Mouse (Mus musculus) midbrain, embryonic 16.5 days (tissue): ENCODE results near the gene Tff2. TPM values are rescaled to one million over a fixed set of nuclear protein-coding genes. Genes with fewer than 3 reads are reported as not detected.

Experiments used
- ATAC-seq: fragments of 200-750 bp; cut with Nextera tagmentation; 2 replicates; pipeline ENCODE4 v1.8.0; 2017; ENCODE audit warnings: moderate TSS enrichment
- H3K27ac ChIP-seq: fragments of 300-500 bp; sonication (generic); 2 replicates; pipeline ENCODE4 v1.5.1; 2014; ENCODE audit warnings: mild to moderate bottlenecking, low read length, mixed read lengths
- H3K27me3 ChIP-seq: fragments of 300-500 bp; sonication (generic); 2 replicates; pipeline ENCODE4 v1.6.1; 2014; ENCODE audit warnings: low read depth, low read length, mixed read lengths; ENCODE audit not compliant: control insufficient read depth, insufficient read depth
- H3K36me3 ChIP-seq: fragments of 300-500 bp; sonication (generic); 2 replicates; pipeline ENCODE4 v1.6.1; 2014; ENCODE audit warnings: mild to moderate bottlenecking, low read length, moderate library complexity, mixed read lengths; ENCODE audit not compliant: control insufficient read depth, insufficient read depth
- H3K4me1 ChIP-seq: fragments of 300-500 bp; sonication (generic); 2 replicates; pipeline ENCODE4 v1.6.1; 2014; ENCODE audit warnings: mild to moderate bottlenecking, low read length, mixed read lengths; ENCODE audit not compliant: control insufficient read depth, insufficient read depth
- H3K4me2 ChIP-seq: fragments of 300-500 bp; sonication (generic); 2 replicates; pipeline ENCODE4 v1.6.1; 2014; ENCODE audit warnings: mild to moderate bottlenecking, low read length, mixed read lengths
- H3K4me3 ChIP-seq: fragments of 300-500 bp; sonication (generic); 2 replicates; pipeline ENCODE4 v1.5.1; 2014; ENCODE audit warnings: low read depth, mild to moderate bottlenecking, low read length, moderate library complexity, mixed read lengths
- H3K9ac ChIP-seq: fragments of 300-500 bp; sonication (generic); 2 replicates; pipeline ENCODE4 v1.6.1; 2014; ENCODE audit warnings: low read depth, low read length, mixed read lengths
- H3K9me3 ChIP-seq: fragments of 300-500 bp; sonication (generic); replicated peaks from 2 replicates; pipeline ENCODE4 v1.6.1; 2014; ENCODE audit warnings: mild to moderate bottlenecking, low read length, mixed read lengths; ENCODE audit not compliant: control insufficient read depth, poor library complexity, severe bottlenecking
- WGBS: fragments of 180-500 bp; shearing (Covaris S2); extraction: QIAGEN DNeasy Blood & Tissue Kit; methylation state at CpG from one replicate; pipeline ENCODE4 v1.1.7; 2014; 5-methylcytosine and 5-hydroxymethylcytosine counted together
- polyA plus RNA-seq: library from polyadenylated mRNA; unstranded; fragments of >200 nt; fragmentation: Nextera tagmentation; extraction: Ambion mirVana; gene quantifications from 2 replicates; pipeline ENCODE4 v1.2.1, GENCODE M21; 2015

Gene Tff2
- polyA plus RNA-seq, 1 experiment from 2014 or later, result not detected

GRCm38 (mm10) chr17:31152512-31152911 is 8.4 kb upstream of the Tff2 start:
- H3K9me3 ChIP-seq, result peaks cover 5% of the 10 kb centered on the region
- H3K4me1 ChIP-seq, result no peaks in the 10 kb centered on the region
- H3K4me3 ChIP-seq, result no peak overlapping the region
- H3K27ac ChIP-seq, result no peak overlapping the region
- ATAC-seq, result no peak
- H3K27me3 ChIP-seq, result no peaks in the 10 kb centered on the region
- H3K36me3 ChIP-seq, result no peaks in the 10 kb centered on the region
- H3K9ac ChIP-seq, result no peak overlapping the region
- 31% methylated on average over 5 of the region's 5 CpGs for WGBS
- no peak overlapping the region for H3K4me2 ChIP-seq

DNA sequence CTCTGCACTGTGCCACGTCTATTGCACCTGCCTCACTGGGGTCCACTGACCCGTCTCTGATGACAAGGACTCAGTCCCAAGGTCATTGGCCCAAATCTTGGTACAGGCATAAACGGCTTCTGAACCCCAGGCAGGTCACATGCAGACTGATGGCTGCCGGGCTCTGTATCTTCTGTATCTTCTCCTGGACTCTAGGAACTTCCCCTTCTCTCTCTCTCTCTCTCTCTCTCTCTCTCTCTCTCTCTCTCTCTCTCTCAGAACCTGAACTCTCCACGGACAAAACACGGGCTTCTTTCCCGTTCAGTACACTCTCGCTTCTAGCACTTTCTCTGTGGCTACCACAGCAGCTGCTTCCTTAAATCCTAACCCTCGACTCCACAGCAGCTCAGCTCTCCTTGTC is 1.9 kb upstream of the Tff2 start:
- Histone ChIP-seq H3K36me3 (no peaks in the 10 kb centered on the region), H3K27ac (no peak overlapping the region), H3K9me3 (peaks cover 5% of the 10 kb centered on the region), H3K4me3 (no peak overlapping the region), H3K4me2 (no peak overlapping the region), H3K9ac (no peak overlapping the region), H3K4me1 (no peaks in the 10 kb centered on the region), H3K27me3 (no peaks in the 10 kb centered on the region)
- no peak for ATAC-seq
- WGBS, result 89% methylated on average over 9 of the region's 9 CpGs

DNA sequence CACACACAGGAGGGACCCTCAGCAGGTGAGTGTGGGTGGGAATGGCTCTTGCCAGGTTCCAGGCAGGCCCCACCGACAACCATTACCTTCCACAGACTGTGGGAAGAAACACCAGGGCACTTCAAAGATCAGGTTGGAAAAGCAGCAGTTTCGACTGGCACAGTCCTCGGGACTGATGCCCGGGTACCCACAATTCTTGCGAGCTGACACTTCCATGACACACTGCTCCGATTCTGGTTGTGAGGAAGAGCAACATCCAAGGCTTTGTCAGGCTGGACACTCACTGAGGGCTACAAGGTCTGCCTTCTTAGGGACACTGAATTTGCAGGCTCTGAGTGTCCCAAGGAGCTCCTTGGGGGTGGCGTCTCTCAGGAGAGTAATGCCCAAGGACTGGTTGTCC is 2.0 kb downstream of the Tff2 start:
- Histone ChIP-seq H3K4me3 (no peak overlapping the region), H3K36me3 (no peaks in the 10 kb centered on the region), H3K4me2 (no peak overlapping the region), H3K4me1 (no peaks in the 10 kb centered on the region), H3K27ac (no peak overlapping the region), H3K27me3 (no peaks in the 10 kb centered on the region), H3K9me3 (no peaks in the 10 kb centered on the region), H3K9ac (no peak overlapping the region)
- 92% methylated on average over 7 of the region's 7 CpGs for WGBS
- ATAC-seq, result no peak

DNA sequence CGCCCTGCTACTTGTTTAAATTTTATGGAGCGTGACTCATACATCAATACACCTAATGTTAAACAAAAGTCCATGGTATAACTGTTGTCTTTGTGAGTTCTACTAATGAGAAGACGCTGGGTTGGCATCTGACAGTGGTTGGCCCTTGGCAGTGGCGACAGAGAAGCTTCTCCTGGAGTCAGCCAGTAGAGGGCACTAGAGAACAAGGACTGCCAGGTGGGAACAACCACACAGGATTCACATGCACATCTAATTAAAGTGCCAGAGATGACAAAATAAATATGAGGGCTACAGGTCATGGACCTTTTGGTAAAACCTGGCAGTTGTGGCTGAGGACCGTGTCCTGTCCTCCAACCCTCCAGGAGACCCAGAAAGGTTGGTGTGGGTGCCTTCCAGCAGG is 5.7 kb downstream of the Tff2 start:
- Histone ChIP-seq H3K36me3 (no peaks in the 10 kb centered on the region), H3K9me3 (no peaks in the 10 kb centered on the region), H3K4me1 (no peaks in the 10 kb centered on the region), H3K4me3 (no peak overlapping the region), H3K4me2 (no peak overlapping the region), H3K9ac (no peak overlapping the region), H3K27ac (no peak overlapping the region), H3K27me3 (no peaks in the 10 kb centered on the region)
- ATAC-seq, result no peak
- 20% methylated on average over 5 of the region's 5 CpGs for WGBS

- Histone ChIP-seq H3K9me3 (no peaks in the 10 kb centered on the region), H3K27ac (no peak overlapping the region), H3K4me3 (no peak overlapping the region), H3K4me2 (no peak overlapping the region), H3K36me3 (no peaks in the 10 kb centered on the region), H3K9ac (no peak overlapping the region), H3K4me1 (no peaks in the 10 kb centered on the region), H3K27me3 (no peaks in the 10 kb centered on the region)
- 83% methylated on average over 1 of the region's 1 CpGs for WGBS
- ATAC-seq, result no peak
Measured at GRCm38 (mm10) chr17:31136821-31137220, 7.3 kb downstream of the Tff2 start.

GRCm38 (mm10) chr17:31136291-31136690 is 7.8 kb downstream of the Tff2 start:
- H3K36me3 ChIP-seq, result no peaks in the 10 kb centered on the region
- no peaks in the 10 kb centered on the region for H3K4me1 ChIP-seq
- H3K9me3 ChIP-seq, result no peaks in the 10 kb centered on the region
- no peak overlapping the region for H3K9ac ChIP-seq
- no peak overlapping the region for H3K4me3 ChIP-seq
- no peak overlapping the region for H3K27ac ChIP-seq
- H3K27me3 ChIP-seq, result no peaks in the 10 kb centered on the region
- no peak for ATAC-seq
- H3K4me2 ChIP-seq, result no peak overlapping the region
- 70% methylated on average over 3 of the region's 3 CpGs for WGBS

- Histone ChIP-seq H3K27me3 (no peaks in the 10 kb centered on the region), H3K27ac (no peak overlapping the region), H3K4me3 (no peak overlapping the region), H3K4me2 (no peak overlapping the region), H3K9me3 (no peaks in the 10 kb centered on the region), H3K9ac (no peak overlapping the region), H3K4me1 (no peaks in the 10 kb centered on the region), H3K36me3 (no peaks in the 10 kb centered on the region)
- ATAC-seq, result no peak
- 75% methylated on average over 6 of the region's 6 CpGs for whole genome bisulfite sequencing
Measured at GRCm38 (mm10) chr17:31134913-31135312, 9.2 kb downstream of the Tff2 start.

- no peak overlapping the region for H3K27ac ChIP-seq
- ATAC-seq, result no peak
- no peaks in the 10 kb centered on the region for H3K27me3 ChIP-seq
- H3K36me3 ChIP-seq, result no peaks in the 10 kb centered on the region
- no peaks in the 10 kb centered on the region for H3K9me3 ChIP-seq
- 77% methylated on average over 15 of the region's 15 CpGs for WGBS
- H3K4me2 ChIP-seq, result no peak overlapping the region
- H3K4me1 ChIP-seq, result no peaks in the 10 kb centered on the region
- no peak overlapping the region for H3K9ac ChIP-seq
- H3K4me3 ChIP-seq, result no peak overlapping the region
Measured at GRCm38 (mm10) chr17:31133776-31134175, 10.3 kb downstream of the Tff2 start.

DNA sequence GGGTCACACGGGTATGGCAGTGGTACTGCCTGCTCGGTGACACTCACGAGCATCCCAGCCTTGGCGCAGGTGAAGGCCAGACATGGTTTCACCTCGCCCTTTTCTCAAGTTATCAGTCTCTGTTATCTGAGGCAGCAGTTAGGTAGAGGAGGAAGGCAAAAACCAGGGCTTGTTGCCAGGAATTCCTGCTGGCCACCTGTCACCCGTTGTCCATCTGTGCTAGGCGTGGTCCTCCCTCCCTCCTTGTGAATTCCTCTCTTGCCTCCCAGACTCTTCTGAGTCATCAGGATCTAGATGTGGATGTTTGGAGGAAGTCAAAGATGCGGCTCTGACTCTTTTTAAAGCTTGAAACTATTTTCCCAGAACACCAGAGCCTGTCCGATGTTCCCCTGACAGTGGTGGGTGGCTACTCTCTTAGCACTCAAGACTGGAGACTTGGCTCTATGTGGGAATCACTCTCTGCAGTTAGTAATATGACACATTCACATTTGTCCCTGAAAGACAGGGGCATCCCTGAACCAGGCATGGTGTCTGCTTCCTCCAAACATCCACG is 12.7 kb downstream of the Tff2 start:
- Histone ChIP-seq H3K9ac (no peak overlapping the region), H3K9me3 (no peaks in the 10 kb centered on the region), H3K27me3 (no peaks in the 10 kb centered on the region), H3K36me3 (no peaks in the 10 kb centered on the region), H3K27ac (no peak overlapping the region), H3K4me3 (no peak overlapping the region), H3K4me2 (no peak overlapping the region), H3K4me1 (no peaks in the 10 kb centered on the region)
- WGBS, result 84% methylated on average over 10 of the region's 10 CpGs
- no peak for ATAC-seq
